Mouse (Mus musculus) CH12.LX (cell line): ENCODE data around the gene Zeb2.

Experiments used
- CHD1 ChIP-seq: IDR thresholded peaks from 2 replicates; pipeline ENCODE4 v1.6.1; 2012; ENCODE audit warnings: low read depth, low read length, improper control_type of control experiment, inconsistent platforms
- CTCF ChIP-seq, 2 experiments: IDR thresholded peaks in 1 of 2; conservative IDR thresholded peaks in 1 of 2; 2 replicates each; pipeline ENCODE4 v1.5.1; 2011 to 2012; ENCODE audit warnings: low read depth in 2 of 2, low read length in 2 of 2, improper control_type of control experiment in 1 of 2, inconsistent platforms in 1 of 2, mild to moderate bottlenecking in 1 of 2, moderate library complexity in 1 of 2
- EP300 ChIP-seq: IDR thresholded peaks from 2 replicates; pipeline ENCODE4 v1.6.1; 2011; ENCODE audit warnings: low read length, improper control_type of control experiment
- POLR2A ChIP-seq: IDR thresholded peaks from 2 replicates; pipeline ENCODE4 v1.6.1; 2011; ENCODE audit warnings: low read depth, mild to moderate bottlenecking, improper control_type of control experiment, low read length
- USF1 ChIP-seq: IDR thresholded peaks from 2 replicates; pipeline ENCODE4 v1.6.1; 2014; ENCODE audit warnings: low read depth, mild to moderate bottlenecking, inconsistent platforms, low read length, improper control_type of control experiment

- TF ChIP-seq CTCF (conservative IDR thresholded peaks at IDR 0.05 in 1 of 2, IDR thresholded peaks at IDR 0.05 in 1 of 2; ENCODE audit: low read depth in 2 of 2, low read length in 2 of 2) (no peak), EP300 (peak; percentile 71), CHD1 (no peak; the same call in 1 of the 2 replicates), POLR2A (no peak), USF1 (no peak)
Measured at GRCm38 (mm10) chr2:45051321-45051720, 65.9 kb downstream of the Zeb2 start.
